Mouse (Mus musculus): ENCODE measurements around the gene Cadps. TPM values are rescaled to one million over a fixed set of nuclear protein-coding genes. Genes with fewer than 3 reads are reported as not detected.

The Cadps gene
- polyA plus RNA-seq, 1 experiment from 2014 or later: 2.8 TPM

DNA sequence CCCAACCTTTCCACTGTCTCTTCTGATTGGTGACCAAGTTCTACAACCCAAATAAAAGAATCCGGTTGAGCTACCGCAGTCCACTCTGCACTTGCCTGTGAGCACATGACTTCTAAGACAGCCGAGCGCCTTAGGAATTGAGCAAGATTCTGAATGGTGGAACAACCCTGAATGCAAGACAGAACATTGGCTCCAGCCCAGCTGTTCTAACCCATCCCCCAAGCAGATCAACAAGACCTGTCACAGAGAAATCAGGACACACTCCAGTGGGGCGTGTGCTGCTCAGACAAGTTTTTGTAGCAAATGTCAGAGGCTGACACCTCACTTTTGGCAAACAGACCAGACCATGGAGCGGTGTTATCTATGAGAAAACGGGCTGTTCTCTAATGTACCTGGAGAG, 431.7 kb downstream of the Cadps start:
- DNase-seq (ENCODE audit: extremely low spot score, low spot score): no peak
- Histone ChIP-seq H3K9me3 (no peaks in the 10 kb centered on the region), H3K27me3 (ENCODE audit: poor library complexity, severe bottlenecking) (peaks cover 80% of the 10 kb centered on the region), H3K36me3 (replicated peaks) (no peaks in the 10 kb centered on the region), H3K4me1 (peaks cover 99% of the 10 kb centered on the region), H3K27ac (peak overlapping the region; percentile 31; the same call in 1 of the 2 replicates), H3K4me3 (no peak overlapping the region)
- 29% methylated on average over 7 of the region's 7 CpGs for WGBS

GRCm38 (mm10) chr14:12388806-12389436, 434.0 kb downstream of the Cadps start:
- no peaks in the 10 kb centered on the region for H3K36me3 ChIP-seq (replicated peaks)
- H3K27ac ChIP-seq: peak overlapping the region; percentile 77
- peak overlapping the region; percentile 27 for H3K4me3 ChIP-seq
- H3K27me3 ChIP-seq (ENCODE audit: poor library complexity, severe bottlenecking): peaks cover 84% of the 10 kb centered on the region
- WGBS: 4% methylated on average over 14 of the region's 14 CpGs
- H3K4me1 ChIP-seq: peaks cover 76% of the 10 kb centered on the region
- peak; percentile 81 for DNase-seq (ENCODE audit: extremely low spot score, low spot score)
- no peaks in the 10 kb centered on the region for H3K9me3 ChIP-seq

DNA sequence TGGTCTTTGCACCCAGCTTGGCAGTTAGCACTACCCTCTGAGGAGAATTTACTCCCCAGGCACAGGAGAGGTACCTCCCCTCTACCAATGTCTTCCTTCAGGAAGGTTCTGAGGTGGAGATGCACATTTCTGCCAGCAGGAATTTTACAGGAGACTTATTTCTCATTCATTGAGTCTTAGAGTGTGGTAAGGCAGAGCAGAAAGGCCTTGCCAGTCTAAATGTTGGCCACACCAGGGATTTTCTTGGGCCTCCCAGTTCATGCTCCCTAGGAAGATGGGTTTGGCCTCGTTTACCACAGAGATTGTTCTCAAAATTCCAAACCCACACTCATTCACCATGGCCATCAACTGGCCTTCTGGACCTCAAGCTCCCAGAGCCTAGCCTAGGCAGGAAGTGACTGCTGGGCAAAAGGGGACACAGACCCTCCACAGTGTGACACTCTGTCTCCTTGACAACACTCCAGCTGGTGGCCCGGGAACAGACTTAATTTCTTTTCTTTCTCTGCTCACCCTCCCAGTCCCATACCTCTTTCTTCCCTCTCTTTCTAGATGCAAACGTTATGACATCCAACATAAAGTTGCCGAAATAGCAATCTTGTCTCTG, 434.6 kb downstream of the Cadps start:
- peak; percentile 65 for DNase-seq (ENCODE audit: extremely low spot score, low spot score)
- Histone ChIP-seq H3K27me3 (ENCODE audit: poor library complexity, severe bottlenecking) (peaks cover 90% of the 10 kb centered on the region), H3K36me3 (replicated peaks) (no peaks in the 10 kb centered on the region), H3K27ac (peak overlapping the region; percentile 77), H3K4me3 (peak overlapping the region; percentile 27; the same call in 1 of the 2 replicates), H3K9me3 (no peaks in the 10 kb centered on the region), H3K4me1 (peaks cover 70% of the 10 kb centered on the region)
- 12% methylated on average over 4 of the region's 4 CpGs for WGBS

GRCm38 (mm10) chr14:12387176-12387575, 435.7 kb downstream of the Cadps start:
- Histone ChIP-seq H3K9me3 (no peaks in the 10 kb centered on the region), H3K36me3 (replicated peaks) (no peaks in the 10 kb centered on the region), H3K27ac (no peak overlapping the region), H3K4me1 (peaks cover 59% of the 10 kb centered on the region), H3K4me3 (no peak overlapping the region), H3K27me3 (ENCODE audit: poor library complexity, severe bottlenecking) (peaks cover 90% of the 10 kb centered on the region)
- no peak for DNase-seq (ENCODE audit: extremely low spot score, low spot score)
- 51% methylated on average over 6 of the region's 6 CpGs for WGBS

DNA sequence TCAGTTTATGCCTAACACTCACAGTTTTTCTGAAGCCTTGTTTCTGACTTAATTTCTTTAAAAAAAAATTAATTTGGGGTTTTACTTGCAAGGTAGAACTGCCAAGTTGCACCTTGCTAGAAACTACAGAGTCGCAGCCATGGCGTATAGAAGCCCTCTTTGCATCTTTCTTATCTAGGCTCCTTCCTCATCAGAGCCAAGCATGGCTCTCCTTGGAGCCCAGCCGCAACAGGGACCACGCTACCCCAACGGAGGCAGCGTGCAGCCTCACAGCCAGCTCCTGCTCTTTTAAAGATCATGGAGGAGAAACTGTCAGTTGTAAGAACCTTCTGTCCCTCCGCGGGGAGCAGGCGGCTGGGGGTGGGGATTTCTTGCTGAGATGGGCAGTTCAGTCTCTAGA, 445.0 kb downstream of the Cadps start:
- no peaks in the 10 kb centered on the region for H3K9me3 ChIP-seq
- no peaks in the 10 kb centered on the region for H3K36me3 ChIP-seq (replicated peaks)
- H3K4me3 ChIP-seq: no peak overlapping the region
- H3K4me1 ChIP-seq: peaks cover 38% of the 10 kb centered on the region
- WGBS: 25% methylated on average over 9 of the region's 9 CpGs
- DNase-seq (ENCODE audit: extremely low spot score, low spot score): no peak
- peaks cover 97% of the 10 kb centered on the region for H3K27me3 ChIP-seq (ENCODE audit: poor library complexity, severe bottlenecking)
- no peak overlapping the region for H3K27ac ChIP-seq

DNA sequence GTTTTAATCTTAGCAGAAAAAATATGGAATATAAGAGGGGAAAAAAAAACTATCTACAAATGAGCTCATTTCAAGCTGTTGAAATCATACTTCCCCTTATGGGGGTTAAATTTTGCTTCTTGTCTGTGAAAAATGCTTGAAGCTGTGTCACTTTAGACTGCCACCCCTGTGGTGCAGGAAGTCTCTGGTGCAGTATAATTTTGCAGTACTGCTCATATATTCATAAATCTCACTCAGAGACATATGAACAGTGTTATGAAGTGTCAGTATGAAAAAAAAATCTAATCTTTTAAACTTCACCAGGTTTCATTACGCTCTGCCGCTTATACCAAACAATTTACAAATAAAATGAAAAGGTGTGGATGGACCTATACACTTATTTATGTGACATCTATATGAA, 445.6 kb downstream of the Cadps start:
- WGBS: 97% methylated on average over 2 of the region's 2 CpGs
- H3K4me3 ChIP-seq: no peak overlapping the region
- H3K27me3 ChIP-seq (ENCODE audit: poor library complexity, severe bottlenecking): peaks cover 93% of the 10 kb centered on the region
- no peaks in the 10 kb centered on the region for H3K36me3 ChIP-seq (replicated peaks)
- no peak overlapping the region for H3K27ac ChIP-seq
- DNase-seq (ENCODE audit: extremely low spot score, low spot score): no peak
- H3K4me1 ChIP-seq: peaks cover 38% of the 10 kb centered on the region
- H3K9me3 ChIP-seq: no peaks in the 10 kb centered on the region

- H3K27ac ChIP-seq: no peak overlapping the region
- H3K27me3 ChIP-seq (ENCODE audit: poor library complexity, severe bottlenecking): peaks cover 82% of the 10 kb centered on the region
- 35% methylated on average over 2 of the region's 2 CpGs for WGBS
- DNase-seq (ENCODE audit: extremely low spot score, low spot score): no peak
- H3K36me3 ChIP-seq (replicated peaks): no peaks in the 10 kb centered on the region
- H3K4me1 ChIP-seq: peaks cover 38% of the 10 kb centered on the region
- no peaks in the 10 kb centered on the region for H3K9me3 ChIP-seq
- H3K4me3 ChIP-seq: no peak overlapping the region
Measured at GRCm38 (mm10) chr14:12375451-12375850, 447.4 kb downstream of the Cadps start.

DNA sequence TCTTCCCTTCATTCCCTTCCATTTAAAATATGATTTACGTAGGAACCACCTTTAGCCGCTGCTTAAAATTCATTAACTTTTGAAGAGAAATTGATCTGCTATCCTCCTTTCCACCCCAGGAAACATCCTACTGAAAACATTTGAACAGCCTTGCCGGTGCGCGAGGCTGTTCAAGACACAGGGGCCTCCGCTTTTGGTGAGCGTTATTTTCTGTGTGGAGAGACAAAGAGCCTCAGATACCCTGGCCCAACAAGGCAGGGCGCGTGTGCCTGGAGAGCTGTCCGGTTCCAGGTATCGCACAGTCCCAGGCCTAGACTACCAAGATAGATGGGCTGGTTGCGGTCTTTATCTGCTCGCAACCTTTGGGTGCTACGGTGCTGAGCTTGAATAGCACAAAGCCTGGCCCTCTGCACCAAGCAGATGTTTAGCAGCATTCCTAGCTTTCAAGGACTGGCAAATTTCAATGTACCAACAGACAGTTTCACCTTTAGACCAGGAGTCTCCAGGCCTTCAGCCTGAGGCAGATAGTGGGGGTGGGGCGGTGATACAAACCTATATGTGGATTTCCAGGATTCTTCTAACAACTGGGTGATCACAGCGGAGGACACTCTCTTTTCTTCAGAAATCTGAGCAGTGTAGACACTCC, 472.5 kb downstream of the Cadps start:
- no peaks in the 10 kb centered on the region for H3K9me3 ChIP-seq
- H3K27ac ChIP-seq: peak overlapping the region; percentile 73
- 5% methylated on average over 16 of the region's 16 CpGs for WGBS
- peak; percentile 41 for DNase-seq (ENCODE audit: extremely low spot score, low spot score)
- peaks cover 61% of the 10 kb centered on the region for H3K4me1 ChIP-seq
- H3K4me3 ChIP-seq: peak overlapping the region; percentile 13
- H3K27me3 ChIP-seq (ENCODE audit: poor library complexity, severe bottlenecking): peaks cover 100% of the 10 kb centered on the region
- H3K36me3 ChIP-seq (replicated peaks): no peaks in the 10 kb centered on the region

DNA sequence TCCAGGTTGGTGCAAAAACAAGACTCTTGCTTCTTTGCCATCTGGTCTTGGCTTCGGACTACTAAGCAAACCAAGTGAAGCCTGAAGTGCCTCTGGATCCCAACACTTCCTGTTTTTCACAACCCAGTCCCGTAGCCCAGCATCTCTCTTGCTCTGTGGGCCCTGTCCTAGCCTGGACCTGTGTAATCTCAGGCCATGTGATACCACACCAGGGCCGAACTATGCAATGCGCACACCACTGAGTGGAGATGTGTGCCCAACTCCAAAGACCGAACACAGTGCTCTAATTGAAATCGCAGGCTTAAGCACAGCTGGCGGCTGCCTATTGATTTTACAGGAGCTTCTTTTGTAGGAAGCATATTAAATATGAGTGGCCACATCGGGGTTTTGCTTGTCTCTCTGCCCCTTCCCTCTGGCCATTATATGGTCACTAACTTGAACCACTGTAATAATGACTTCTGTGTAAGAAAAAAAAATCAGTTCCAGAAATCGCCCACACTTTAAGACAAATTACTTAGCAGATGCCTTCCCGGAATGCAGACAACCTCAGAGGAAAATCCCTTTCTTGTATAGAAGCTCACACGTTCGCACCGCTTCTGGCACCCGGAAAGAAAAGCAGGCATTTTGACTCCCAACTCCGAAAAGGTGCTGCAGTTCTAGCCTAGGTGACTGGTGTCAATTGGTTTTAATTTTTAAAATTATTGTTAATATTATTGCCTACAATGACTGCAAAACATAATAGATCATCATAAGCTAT, 473.4 kb downstream of the Cadps start:
- no peaks in the 10 kb centered on the region for H3K36me3 ChIP-seq (replicated peaks)
- 4% methylated on average over 15 of the region's 15 CpGs for WGBS
- DNase-seq (ENCODE audit: extremely low spot score, low spot score): peak; percentile 44
- H3K4me3 ChIP-seq: no peak overlapping the region
- H3K9me3 ChIP-seq: no peaks in the 10 kb centered on the region
- H3K4me1 ChIP-seq: peaks cover 70% of the 10 kb centered on the region
- H3K27ac ChIP-seq: peak overlapping the region; percentile 73
- peaks cover 100% of the 10 kb centered on the region for H3K27me3 ChIP-seq (ENCODE audit: poor library complexity, severe bottlenecking)

- Histone ChIP-seq H3K36me3 (replicated peaks) (peaks cover 9% of the 10 kb centered on the region; the same call in 1 of the 2 replicates), H3K27ac (peak within 1 kb of the TSS; percentile 96), H3K9me3 (no peaks in the 10 kb centered on the region), H3K4me3 (peak within 1 kb of the TSS; percentile 71), H3K4me1 (peaks cover 76% of the 10 kb centered on the region), H3K27me3 (ENCODE audit: poor library complexity, severe bottlenecking) (peaks cover 100% of the 10 kb centered on the region)
- 0% methylated on average over 2 of the region's 2 CpGs for WGBS
- no peak for DNase-seq (ENCODE audit: extremely low spot score, low spot score)
Measured at GRCm38 (mm10) chr14:12348089-12348488, 474.8 kb downstream of the Cadps start, which contains the start of gene Fezf2. Gene Fezf2 (minus strand): TSS chr14:12348189.

GRCm38 (mm10) chr14:12346865-12347600, 475.8 kb downstream of the Cadps start:
- DNase-seq (ENCODE audit: extremely low spot score, low spot score): peak; percentile 78
- peaks cover 18% of the 10 kb centered on the region for H3K36me3 ChIP-seq (replicated peaks)
- H3K9me3 ChIP-seq: no peaks in the 10 kb centered on the region
- H3K4me3 ChIP-seq: peak overlapping the region; percentile 71
- 1% methylated on average over 26 of the region's 26 CpGs for WGBS
- peaks cover 100% of the 10 kb centered on the region for H3K27me3 ChIP-seq (ENCODE audit: poor library complexity, severe bottlenecking)
- peaks cover 86% of the 10 kb centered on the region for H3K4me1 ChIP-seq
- H3K27ac ChIP-seq: peak overlapping the region; percentile 96
